Mouse (Mus musculus) spleen, adult 2 months (tissue): ENCODE measurements around the gene Mfsd12. TPM values are rescaled to one million over a fixed set of nuclear protein-coding genes. Genes with fewer than 3 reads are reported as not detected.

ENCODE experiments used
- DNase-seq, 2 experiments: peaks; one replicate each; pipeline versions ENCODE4 v3.0.0 to v3.0.0-alpha.2; 2012 to 2021; ENCODE audit warnings: low spot score in 2 of 2, low read depth in 1 of 2
- H3K27ac ChIP-seq: fragments of 200-500 bp; 2 replicates; pipeline ENCODE4 v1.5.1; 2012; ENCODE audit warnings: low read length, inconsistent platforms; ENCODE audit not compliant: insufficient read depth
- H3K27me3 ChIP-seq: fragments of 200-500 bp; 2 replicates; pipeline ENCODE4 v1.6.1; 2012; ENCODE audit warnings: mild to moderate bottlenecking, moderate library complexity, low read length, inconsistent platforms; ENCODE audit not compliant: control insufficient read depth, insufficient read depth
- H3K36me3 ChIP-seq: fragments of 200-500 bp; 2 replicates; pipeline ENCODE4 v1.6.1; 2012; ENCODE audit warnings: mild to moderate bottlenecking, low read length, inconsistent platforms; ENCODE audit not compliant: control insufficient read depth, insufficient read depth
- H3K4me1 ChIP-seq: fragments of 200-500 bp; 2 replicates; pipeline ENCODE4 v1.6.1; 2011; ENCODE audit warnings: inconsistent platforms; ENCODE audit not compliant: control insufficient read depth, insufficient read depth, insufficient read length
- H3K4me3 ChIP-seq: fragments of 200-500 bp; 2 replicates; pipeline ENCODE4 v1.5.1; 2011; ENCODE audit warnings: mild to moderate bottlenecking, inconsistent platforms; ENCODE audit not compliant: insufficient read depth, insufficient read length; ENCODE audit errors: extremely low read depth
- CTCF ChIP-seq: fragments of 200-500 bp; IDR thresholded peaks from 2 replicates; pipeline ENCODE4 v1.5.1; 2011; ENCODE audit warnings: mild to moderate bottlenecking, inconsistent platforms; ENCODE audit not compliant: insufficient read depth, insufficient read length, insufficient replicate concordance; ENCODE audit errors: extremely low read depth
- POLR2A ChIP-seq: fragments of 200-500 bp; IDR thresholded peaks from 2 replicates; pipeline ENCODE4 v1.6.1; 2011; ENCODE audit warnings: low read depth, low read length, inconsistent platforms
- WGBS: fragments of 180-500 bp; shearing (Covaris S2); methylation state at CpG from one replicate; pipeline ENCODE4 v1.1.7; 2018; 5-methylcytosine and 5-hydroxymethylcytosine counted together
- polyA plus RNA-seq: library from polyadenylated mRNA; depleted of rRNA; stranded (reverse); fragments of >200 nt; gene quantifications from 2 replicates; pipeline ENCODE4 v1.2.3, GENCODE M21; 2012

The Mfsd12 gene
- polyA plus RNA-seq, 1 experiment: 20.2 TPM

DNA sequence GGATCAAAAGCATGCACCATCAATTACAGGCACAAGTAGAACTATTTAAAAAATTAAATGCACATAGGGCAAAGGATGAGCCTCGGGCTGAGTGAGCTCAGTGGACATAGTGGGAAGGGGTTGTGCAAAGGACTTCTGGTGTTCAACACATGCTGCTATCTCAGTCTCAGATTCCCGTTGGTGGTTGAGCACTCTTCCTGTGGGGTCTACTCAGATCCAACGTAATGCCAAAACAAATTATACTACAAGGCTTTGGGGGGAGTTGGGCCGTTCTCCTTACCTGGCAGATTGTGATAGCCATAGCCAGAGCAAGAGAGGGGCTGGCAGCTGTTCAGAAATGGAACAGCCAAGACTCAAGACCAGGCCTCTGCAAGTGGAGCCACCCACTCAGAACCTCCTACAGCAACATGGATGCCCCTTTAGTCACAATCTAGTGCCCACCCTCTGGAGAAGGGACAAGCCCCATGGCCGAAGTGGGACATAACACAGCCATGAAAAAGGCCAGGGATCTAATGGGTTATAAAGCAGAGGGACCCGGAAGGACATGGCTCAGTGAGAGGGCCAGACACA is 22.6 kb downstream of the Mfsd12 start:
- Histone ChIP-seq H3K27ac (no peak overlapping the region), H3K4me3 (no peak overlapping the region), H3K4me1 (peaks cover 17% of the 10 kb centered on the region; the same call in 1 of the 2 replicates), H3K27me3 (no peaks in the 10 kb centered on the region), H3K36me3 (no peaks in the 10 kb centered on the region)
- DNase-seq: no peak
- TF ChIP-seq CTCF: no peak
- no peak for TF ChIP-seq POLR2A
- WGBS: 80% methylated on average over 6 of the region's 6 CpGs

DNA sequence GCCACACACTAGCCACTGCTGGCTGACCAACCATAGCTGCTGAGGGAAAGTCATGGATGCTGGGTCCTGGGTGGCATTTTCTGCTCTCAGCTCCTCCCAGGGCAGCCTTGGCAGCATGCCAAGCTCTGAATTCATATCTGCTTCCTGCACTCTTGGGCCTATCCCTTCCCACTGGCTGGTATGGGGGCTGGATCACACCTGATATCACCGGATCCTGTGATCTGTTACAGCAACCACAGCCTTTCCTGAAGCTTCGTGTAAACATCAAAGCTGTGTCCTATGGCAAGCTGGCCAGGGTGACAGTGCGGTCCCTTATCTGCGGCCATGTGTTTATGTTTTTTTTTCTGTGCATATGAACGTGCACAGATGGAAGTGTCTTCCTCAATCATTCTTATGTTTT is 24.7 kb downstream of the Mfsd12 start:
- DNase-seq: no peak
- peaks cover 4% of the 10 kb centered on the region for H3K36me3 ChIP-seq
- H3K27me3 ChIP-seq: no peaks in the 10 kb centered on the region
- H3K27ac ChIP-seq: peak overlapping the region; percentile 74
- WGBS: 22% methylated on average over 5 of the region's 5 CpGs
- H3K4me3 ChIP-seq: no peak overlapping the region
- no peak for TF ChIP-seq CTCF
- TF ChIP-seq POLR2A: no peak
- H3K4me1 ChIP-seq: peaks cover 15% of the 10 kb centered on the region; the same call in 1 of the 2 replicates

DNA sequence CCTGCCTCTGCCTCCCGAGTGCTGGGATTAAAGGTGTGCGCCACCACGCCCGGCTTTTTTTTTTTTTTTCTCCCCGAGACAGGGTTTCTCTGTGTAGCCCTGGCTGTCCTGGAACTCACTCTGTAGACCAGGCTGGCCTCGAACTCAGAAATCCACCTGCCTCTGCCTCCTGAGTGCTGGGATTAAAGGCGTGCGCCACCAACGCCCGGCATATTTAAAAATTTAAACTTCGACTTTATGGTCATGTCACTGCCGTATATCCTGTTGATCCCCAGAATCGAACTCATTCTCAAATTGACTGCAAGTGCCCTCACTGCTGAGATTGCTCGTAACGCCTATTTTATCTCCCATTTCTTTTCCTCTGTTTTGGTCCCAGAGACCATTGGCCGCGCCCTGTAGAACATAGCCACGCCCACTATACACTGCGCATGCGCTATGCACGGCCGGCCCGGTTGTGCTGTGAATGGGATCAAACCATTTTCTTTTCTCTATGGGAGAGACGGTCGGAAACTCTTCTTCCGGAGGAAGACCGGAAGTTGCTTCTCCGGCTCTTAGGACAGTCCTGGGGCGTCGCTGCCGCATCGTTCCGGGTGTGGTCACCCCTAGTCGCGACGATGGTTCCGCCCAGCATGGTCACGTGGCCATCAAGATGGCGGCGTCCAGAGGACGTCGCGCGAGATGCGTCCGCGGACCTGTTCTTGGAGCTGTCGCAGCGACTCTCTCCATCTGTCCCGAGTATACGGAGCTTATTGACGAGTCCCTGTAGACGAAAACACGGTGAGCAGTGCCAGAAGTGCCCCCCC is 26.7 kb downstream of the Mfsd12 start, which contains the start of the genes Dohh and Gm48551:
Dohh (plus strand) TSS at position 627 of the 803 bp plus-strand sequence.
Gm48551 (plus strand) TSS at position 665 of the 803 bp plus-strand sequence.
- Histone ChIP-seq H3K36me3 (peaks cover 14% of the 10 kb centered on the region), H3K27me3 (no peaks in the 10 kb centered on the region), H3K27ac (peak within 1 kb of the TSS; percentile 67), H3K4me1 (peaks cover 9% of the 10 kb centered on the region; the same call in 1 of the 2 replicates), H3K4me3 (peak within 1 kb of the TSS; percentile 69)
- TF ChIP-seq POLR2A (peak; percentile 89), CTCF (no peak)
- peak; percentile 96 to 98 for DNase-seq
- 9% methylated on average over 54 of the region's 54 CpGs for WGBS

DNA sequence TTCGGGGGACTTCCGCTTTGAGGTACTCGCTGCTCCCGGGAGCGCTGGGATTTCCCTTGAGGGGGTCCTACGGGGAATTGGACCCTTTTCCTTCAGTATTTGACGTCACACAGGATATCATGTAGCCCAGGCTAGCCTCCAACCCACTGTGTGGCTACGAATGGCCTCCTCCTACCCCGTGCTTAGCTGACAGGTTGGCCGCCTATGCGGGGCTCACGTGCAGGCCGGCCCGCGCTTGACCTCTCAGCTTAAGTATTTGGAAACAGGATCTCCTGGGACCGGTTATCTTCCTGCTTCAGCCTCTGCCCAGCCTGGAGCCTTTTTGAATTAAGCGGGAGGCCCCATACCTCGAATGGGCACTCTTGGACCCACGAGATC is 27.3 kb downstream of the Mfsd12 start:
- H3K4me3 ChIP-seq: peak overlapping the region; percentile 69
- peaks cover 14% of the 10 kb centered on the region for H3K36me3 ChIP-seq
- no peaks in the 10 kb centered on the region for H3K27me3 ChIP-seq
- WGBS: under 1% methylated on average over 19 of the region's 19 CpGs
- no peak for TF ChIP-seq POLR2A
- no peak for TF ChIP-seq CTCF
- H3K27ac ChIP-seq: peak overlapping the region; percentile 67
- no peak for DNase-seq
- H3K4me1 ChIP-seq: peaks cover 7% of the 10 kb centered on the region; the same call in 1 of the 2 replicates

DNA sequence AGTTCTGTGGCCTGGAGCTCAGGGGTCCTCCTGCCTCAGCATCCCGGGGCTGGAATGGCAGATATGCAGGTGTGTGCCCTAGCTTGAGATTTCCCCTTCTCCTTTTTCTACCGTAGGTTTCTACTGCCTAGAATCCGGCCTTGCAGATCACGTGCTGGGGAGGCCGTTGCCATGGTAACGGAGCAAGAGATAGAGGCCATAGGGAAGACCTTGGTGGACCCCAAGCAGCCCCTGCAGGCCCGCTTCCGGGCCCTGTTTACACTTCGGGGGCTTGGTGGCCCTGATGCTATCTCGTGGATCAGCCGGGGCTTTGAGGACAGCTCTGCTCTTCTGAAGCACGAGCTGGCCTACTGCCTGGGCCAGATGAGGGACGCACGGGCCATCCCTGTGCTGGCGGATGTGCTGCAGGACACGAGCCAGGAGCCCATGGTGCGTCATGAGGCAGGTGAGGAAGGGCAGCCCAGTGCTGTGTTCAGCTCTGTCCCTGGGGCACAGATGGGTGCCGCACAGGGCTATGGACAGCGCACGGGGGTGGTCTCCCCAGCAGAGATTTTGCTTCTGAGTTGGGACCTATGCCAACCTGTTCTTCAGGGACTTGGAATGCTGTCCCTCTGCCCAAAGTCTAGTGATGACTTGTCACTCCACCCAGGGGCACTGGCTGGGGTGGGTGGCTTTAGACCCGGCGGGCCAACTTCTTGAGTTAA is 28.5 kb downstream of the Mfsd12 start:
- Histone ChIP-seq H3K36me3 (peaks cover 14% of the 10 kb centered on the region), H3K4me1 (peaks cover 7% of the 10 kb centered on the region; the same call in 1 of the 2 replicates), H3K27me3 (no peaks in the 10 kb centered on the region), H3K4me3 (no peak overlapping the region), H3K27ac (no peak overlapping the region)
- no peak for DNase-seq
- WGBS: 82% methylated on average over 22 of the region's 22 CpGs
- TF ChIP-seq POLR2A: no peak
- no peak for TF ChIP-seq CTCF

DNA sequence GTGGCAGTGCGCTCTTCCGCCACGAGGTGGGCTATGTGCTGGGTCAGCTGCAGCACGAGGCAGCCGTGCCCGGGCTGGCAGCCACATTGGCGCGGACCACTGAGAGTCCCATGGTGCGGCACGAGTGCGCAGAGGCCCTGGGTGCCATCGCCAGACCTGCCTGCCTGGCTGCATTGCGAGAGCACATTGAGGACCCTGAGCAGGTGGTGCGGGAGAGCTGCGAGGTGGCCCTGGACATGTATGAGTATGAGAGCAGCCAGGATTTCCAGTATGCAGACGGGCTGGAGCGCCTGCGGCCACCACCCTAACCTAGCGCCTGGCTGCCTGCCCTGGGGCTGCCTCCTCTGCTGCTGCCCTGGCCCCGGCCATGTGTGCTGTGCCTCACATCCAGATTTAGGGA is 30.4 kb downstream of the Mfsd12 start:
- H3K36me3 ChIP-seq: peaks cover 14% of the 10 kb centered on the region
- H3K4me3 ChIP-seq: no peak overlapping the region

More for the DNA sequence above, 30.4 kb downstream of the Mfsd12 start:
- TF ChIP-seq CTCF: no peak
- no peak for TF ChIP-seq POLR2A
- WGBS: 95% methylated on average over 20 of the region's 20 CpGs
- no peak for DNase-seq
- H3K27me3 ChIP-seq: no peaks in the 10 kb centered on the region
- no peak overlapping the region for H3K27ac ChIP-seq
- H3K4me1 ChIP-seq: peaks cover 9% of the 10 kb centered on the region; the same call in 1 of the 2 replicates
